Mouse (Mus musculus) brain, embryonic 14.5 days (tissue): ENCODE results near the gene Hivep1.

Source experiments
- CTCF ChIP-seq: fragments of 200-500 bp; IDR thresholded peaks from 2 replicates; pipeline ENCODE4 v1.5.1; 2012; ENCODE audit warnings: inconsistent platforms, mild to moderate bottlenecking, moderate library complexity, borderline replicate concordance; ENCODE audit not compliant: insufficient read depth, insufficient read length; ENCODE audit errors: extremely low read depth
- POLR2A ChIP-seq: fragments of 200-500 bp; IDR thresholded peaks from 2 replicates; pipeline ENCODE4 v1.6.1; 2012; ENCODE audit warnings: mild to moderate bottlenecking, inconsistent platforms, borderline replicate concordance; ENCODE audit not compliant: poor library complexity, insufficient read depth, insufficient read length, severe bottlenecking; ENCODE audit errors: extremely low read depth

DNA sequence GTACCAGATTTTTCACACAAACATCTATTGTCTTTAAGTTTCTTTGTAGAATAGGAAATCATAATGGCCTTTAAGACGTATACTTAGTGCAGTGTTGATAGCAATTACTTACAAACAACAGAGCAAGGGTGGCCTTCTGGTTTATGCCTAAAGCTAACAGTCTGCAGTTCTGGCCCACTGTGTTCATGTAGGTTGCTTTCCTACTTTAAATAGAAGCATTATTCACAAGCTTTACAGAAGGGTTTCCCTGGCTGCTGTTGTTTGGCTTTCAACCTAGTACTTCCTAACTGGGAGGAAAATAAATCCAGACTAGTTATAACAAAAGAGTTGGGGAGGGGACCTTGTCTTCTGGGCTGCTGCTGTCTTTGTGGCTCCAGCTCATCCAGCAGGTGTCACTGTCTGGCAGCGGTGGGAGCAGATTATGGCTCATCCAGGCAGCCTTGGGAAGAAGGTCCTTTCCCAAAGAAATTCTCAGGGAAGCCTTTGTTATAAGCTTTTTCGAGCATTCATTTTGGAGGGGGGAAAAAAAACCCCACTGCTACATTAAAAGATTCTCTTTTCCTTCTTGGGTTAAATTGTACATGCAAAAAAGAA, 123.1 kb downstream of the Hivep1 start:
- TF ChIP-seq CTCF (peak; percentile 70), POLR2A (no peak)
